Comparison of ENCODE assay signal across 15 mouse cellular contexts in the genomic region with DNA sequence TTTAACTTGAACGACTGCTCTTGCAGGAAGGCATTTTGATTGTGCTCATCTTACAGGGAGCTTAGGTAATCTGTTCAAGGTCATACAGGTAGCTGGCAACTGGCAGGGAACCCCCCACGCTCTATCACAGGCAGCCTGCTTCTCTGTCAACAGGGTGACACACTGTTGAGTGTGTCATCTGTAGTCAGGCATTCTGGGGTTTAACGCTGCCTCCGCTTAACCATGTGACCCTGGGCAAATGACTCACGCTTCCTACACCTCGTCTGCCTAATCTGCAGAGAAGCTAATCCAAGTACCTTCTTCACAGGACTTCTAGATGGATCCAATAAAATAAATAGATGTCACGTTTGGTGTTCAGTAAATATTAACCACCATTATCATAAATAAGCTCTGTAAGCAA. TPM values are rescaled to one million over a fixed set of nuclear protein-coding genes. Genes with fewer than 3 reads are reported as not detected.
DNase-seq lines count a peak whose midpoint lies in the region; ATAC-seq and TF ChIP-seq lines count a peak whose summit lies in the region.
"Had no signal": no experiment of that assay in that cellular context is flagged by ENCODE, and none has a peak within 500 bp of the region (broad histone marks: within the 10 kb centered on the region; RNA-seq: fewer than 3 reads in every experiment).

No protein-coding gene starts in this region.

- no peaks in the 10 kb centered on the region; the same call in 1 of the 2 replicates for H3K4me1 ChIP-seq in intestine, embryonic 14.5 days (replicated peaks; ENCODE audit: control insufficient read depth, insufficient read depth, low read length)
- no peaks in the 10 kb centered on the region for H3K4me1 ChIP-seq in intestine, postnatal 0 days (replicated peaks; ENCODE audit: control insufficient read depth, insufficient read depth, low read length)
- H3K4me1 ChIP-seq in midbrain, embryonic 14.5 days (ENCODE audit: control insufficient read depth, insufficient read depth, low read length) = peaks cover 7% of the 10 kb centered on the region; the same call in 1 of the 2 replicates
- H3K4me1 ChIP-seq: lung, embryonic 15.5 days had no signal

- no peak for TF ChIP-seq CTCF in intestine, postnatal 0 days (IDR thresholded peaks at IDR 0.05; ENCODE audit: low read depth)

- DNase-seq in intestine, embryonic 14.5 days (ENCODE audit: low spot score) = no peak
- DNase-seq in urinary bladder, postnatal 36 days (ENCODE audit: low spot score in 2 of 2) = peak; percentile 5 to 9
- no peak for DNase-seq in urinary bladder, postnatal 4 days (ENCODE audit: low spot score in 2 of 2)
- DNase-seq in layer of hippocampus, adult 9-11 months = peak; percentile 72
- DNase-seq in telencephalon, adult 2 months (ENCODE audit: low read depth, low spot score) = peak; percentile 50
- no peak for DNase-seq in midbrain, embryonic 14.5 days
- no peak for DNase-seq in spleen, postnatal 10 days (ENCODE audit: low spot score in 2 of 2)
- DNase-seq: cerebellum, adult 18-20 months; heart, postnatal 4 days; kidney, postnatal 25 days; thymus, postnatal 25 days had no signal

- no peak overlapping the region for H3K4me3 ChIP-seq in intestine, embryonic 14.5 days (ENCODE audit: low read depth, low read length)
- H3K4me3 ChIP-seq in intestine, postnatal 0 days (ENCODE audit: low read depth, low read length) = no peak overlapping the region
- H3K4me3 ChIP-seq in midbrain, embryonic 14.5 days (replicated peaks; ENCODE audit: low read depth, low read length) = no peak overlapping the region
- H3K4me3 ChIP-seq: heart, embryonic 10.5 days; lung, embryonic 15.5 days; midbrain, embryonic 10.5 days had no signal

- H3K27ac ChIP-seq in intestine, embryonic 14.5 days (ENCODE audit: low read depth) = no peak overlapping the region
- no peak overlapping the region for H3K27ac ChIP-seq in intestine, postnatal 0 days (ENCODE audit: low read depth, low read length)
- H3K27ac ChIP-seq in midbrain, embryonic 14.5 days (replicated peaks; ENCODE audit: low read depth, low read length) = no peak overlapping the region
- H3K27ac ChIP-seq: heart, embryonic 10.5 days; lung, embryonic 15.5 days; midbrain, embryonic 10.5 days had no signal

- no peaks in the 10 kb centered on the region for H3K36me3 ChIP-seq in intestine, embryonic 14.5 days (ENCODE audit: control insufficient read depth, insufficient read depth, low read length)
- H3K36me3 ChIP-seq in intestine, postnatal 0 days (ENCODE audit: control insufficient read depth, insufficient read depth) = no peaks in the 10 kb centered on the region
- H3K36me3 ChIP-seq in midbrain, embryonic 14.5 days (ENCODE audit: control insufficient read depth, insufficient read depth, low read length) = no peaks in the 10 kb centered on the region
- H3K36me3 ChIP-seq: heart, embryonic 10.5 days; lung, embryonic 15.5 days; midbrain, embryonic 10.5 days had no signal

- H3K27me3 ChIP-seq in intestine, embryonic 14.5 days (replicated peaks; ENCODE audit: control insufficient read depth, insufficient read depth, low read length) = no peaks in the 10 kb centered on the region
- H3K27me3 ChIP-seq in intestine, postnatal 0 days (replicated peaks; ENCODE audit: control insufficient read depth, insufficient read depth, low read length) = no peaks in the 10 kb centered on the region
- H3K27me3 ChIP-seq in midbrain, embryonic 14.5 days (ENCODE audit: control insufficient read depth, insufficient read depth, low read length) = no peaks in the 10 kb centered on the region
- H3K27me3 ChIP-seq: lung, embryonic 15.5 days had no signal

- ATAC-seq in intestine, embryonic 14.5 days (replicated peaks; ENCODE audit: low FRiP score, low TSS enrichment, low read depth) = 0 out of 2 replicates have a peak, but pooled peaks have one; percentile 55
- ATAC-seq in intestine, postnatal 0 days = no peak
- no peak for ATAC-seq in midbrain, embryonic 14.5 days (ENCODE audit: low FRiP score, low TSS enrichment)

- H3K9me3 ChIP-seq in intestine, embryonic 14.5 days (ENCODE audit: control insufficient read depth, low read length) = no peaks in the 10 kb centered on the region
- no peaks in the 10 kb centered on the region for H3K9me3 ChIP-seq in intestine, postnatal 0 days (ENCODE audit: control insufficient read depth)
- H3K9me3 ChIP-seq in midbrain, embryonic 14.5 days (ENCODE audit: control insufficient read depth, low read length) = no peaks in the 10 kb centered on the region
- H3K9me3 ChIP-seq: heart, embryonic 10.5 days; lung, embryonic 15.5 days had no signal

- 60% methylated on average over 7 of the region's 7 CpGs for WGBS in intestine, embryonic 14.5 days
- WGBS in intestine, postnatal 0 days = 43% methylated on average over 7 of the region's 7 CpGs
- WGBS in midbrain, embryonic 14.5 days = 82% methylated on average over 7 of the region's 7 CpGs

- no peak overlapping the region for H3K9ac ChIP-seq in intestine, embryonic 14.5 days (ENCODE audit: low read length)
- no peak overlapping the region for H3K9ac ChIP-seq in intestine, postnatal 0 days (ENCODE audit: low read depth, low read length)
- H3K9ac ChIP-seq in midbrain, embryonic 14.5 days (replicated peaks; ENCODE audit: low read length) = no peak overlapping the region
- H3K9ac ChIP-seq: lung, embryonic 15.5 days had no signal

- no peak overlapping the region for H3K4me2 ChIP-seq in intestine, embryonic 14.5 days (ENCODE audit: low read length)
- no peak overlapping the region for H3K4me2 ChIP-seq in intestine, postnatal 0 days (replicated peaks; ENCODE audit: low read depth)
- H3K4me2 ChIP-seq in midbrain, embryonic 14.5 days (ENCODE audit: low read length) = no peak overlapping the region
- H3K4me2 ChIP-seq: lung, embryonic 15.5 days had no signal

RNA-seq across cellular contexts. Expression of a gene that starts 26.6 kb away (rescaled TPM):
- polyA plus RNA-seq in intestine, embryonic 14.5 days (2014; fragmentation: Nextera tagmentation; extraction: Ambion mirVana) = 11.7 and 12.2 TPM in 2 replicates
- 3.2 and 3.6 TPM in 2 replicates for polyA plus RNA-seq in intestine, postnatal 0 days (2015; fragmentation: Nextera tagmentation; extraction: Ambion mirVana)
- 35.9 and 39.6 TPM in 2 replicates for polyA plus RNA-seq in midbrain, embryonic 14.5 days (2014; fragmentation: Nextera tagmentation; extraction: Ambion mirVana)

Comparison
In these comparisons a context has a peak if more than half of its experiments do, and no peak if none do; other contexts are left out.
1. DNase-seq: peak in urinary bladder, postnatal 36 days (2 of 2), layer of hippocampus, adult 9-11 months (single experiment) and telencephalon, adult 2 months (single experiment); none in intestine, embryonic 14.5 days (single experiment), urinary bladder, postnatal 4 days (0 of 2), midbrain, embryonic 14.5 days (single experiment) and spleen, postnatal 10 days (0 of 2).